Mouse (Mus musculus) Patski (cell line): ENCODE data around the gene Neurl4. TPM values are rescaled to one million over a fixed set of nuclear protein-coding genes. Genes with fewer than 3 reads are reported as not detected.
"Not testable (repeated sequence)": the region's sequence is repeated elsewhere in the genome, so short reads cannot be mapped to it uniquely, and the experiment has no call there.

Experiments
- ATAC-seq: fragments of 100-300 bp; one replicate; pipeline ENCODE4 v1.8.0; 2021
- CTCF ChIA-PET: fragments of 350-600 bp; sonication (Branson Sonifier 250); formaldehyde crosslinking; loops from one replicate; lab custom pipeline; 2022; ENCODE audit warnings: inconsistent platforms; lab: Charles Lee
- POLR2A ChIA-PET: fragments of 350-600 bp; sonication (Branson Sonifier 250); formaldehyde crosslinking; loops from one replicate; lab custom pipeline; 2022; ENCODE audit warnings: antibody characterized with exemption, inconsistent platforms; lab: Charles Lee
- DNase-seq: peaks from one replicate; pipeline ENCODE4 v3.0.0-alpha.2; 2011; ENCODE audit warnings: low read depth, low spot score
- H3K27me3 ChIP-seq: fragments of 371-371 bp; one replicate; pipeline ENCODE4 v1.5.1; 2021
- CTCF ChIP-seq: fragments of 100-300 bp; IDR thresholded peaks from one replicate; pipeline ENCODE4 v1.5.1; 2021
- in situ Hi-C: fragments of 300-500 bp; cut with MboI; formaldehyde crosslinking; loops from 3 replicates; pipeline ENCODE4 v1.11.1; 2018; ENCODE audit warnings: low pct_unique_long_range_greater_than_20kb, mixed read lengths
- polyA plus RNA-seq: library from polyadenylated mRNA; unstranded; gene quantifications from one replicate; pipeline ENCODE4 v1.2.3, GENCODE M21; 2021

Neurl4 gene
- 53.3 TPM for polyA plus RNA-seq

GRCm38 (mm10) chr11:69900471-69901405 lies at the start of gene Neurl4, which contains the start of gene 2810408A11Rik:
Gene Neurl4 (plus strand): TSS chr11:69901072.
Gene 2810408A11Rik (minus strand): TSS chr11:69900987.
- H3K27me3 ChIP-seq = no peaks in the 10 kb centered on the region
- TF ChIP-seq CTCF = no peak
- ChIA-PET POLR2A (interaction anchor here (0.7 to 2.8 kb wide), 8 partner anchors 10 to 219 kb away, joined by 3 to 16 read pairs (median 5); partner anchors contain the start of genes Kctd11, Phf23 and Senp3), CTCF (interaction anchor here (1.0 to 2.7 kb wide), 5 partner anchors 13 to 48 kb away, joined by 3 to 19 read pairs (median 3); partner anchors contain the start of gene Kctd11)
- DNase-seq (peak; percentile 84), ATAC-seq (peak; percentile 83)
- in situ Hi-C loops = no loop called here

- no peak for TF ChIP-seq CTCF
- ChIA-PET POLR2A (interaction anchor here (1.5 kb wide), 1 partner anchor 15 kb away, joined by 3 read pairs; the partner anchor contains the start of gene Tmem256), CTCF (interaction anchor here (1.4 kb wide), 1 partner anchor 48 kb away, joined by 3 read pairs; the partner anchor contains the start of gene Tmem102)
- ATAC-seq (no peak), DNase-seq (no peak)
- peaks cover 5% of the 10 kb centered on the region for H3K27me3 ChIP-seq
- in situ Hi-C loops = no loop called here
Measured at GRCm38 (mm10) chr11:69853994-69854393, 46.9 kb upstream of the Neurl4 start.

- TF ChIP-seq CTCF = no peak
- CTCF ChIA-PET = interaction anchor here (1.4 kb wide), 1 partner anchor 49 kb away, joined by 3 read pairs; the partner anchor contains the start of gene Tmem102
- POLR2A ChIA-PET = interaction anchor here (1.5 kb wide), 1 partner anchor 16 kb away, joined by 3 read pairs; the partner anchor contains the start of gene Tmem256
- peaks cover 6% of the 10 kb centered on the region for H3K27me3 ChIP-seq
- in situ Hi-C loops = no loop called here
- ATAC-seq (no peak), DNase-seq (no peak)
Measured at GRCm38 (mm10) chr11:69854680-69855079, 46.2 kb upstream of the Neurl4 start.

- in situ Hi-C loops = no loop called here
- ChIA-PET POLR2A (interaction anchor here (0.5 to 1.5 kb wide), 2 partner anchors 17 to 798 kb away, joined by 3 read pairs; partner anchors contain the start of gene Tmem256), CTCF (interaction anchor here (1.4 kb wide), 1 partner anchor 50 kb away, joined by 3 read pairs; the partner anchor contains the start of gene Tmem102)
- ATAC-seq (no peak), DNase-seq (no peak)
- no peak for TF ChIP-seq CTCF
- peaks cover 13% of the 10 kb centered on the region for H3K27me3 ChIP-seq
Measured at GRCm38 (mm10) chr11:69855347-69855746, 45.5 kb upstream of the Neurl4 start.

- ChIA-PET POLR2A (no interaction called here), CTCF (no interaction called here)
- no peak for DNase-seq
- peaks cover 18% of the 10 kb centered on the region for H3K27me3 ChIP-seq
- no peak for ATAC-seq
- TF ChIP-seq CTCF = no peak
- in situ Hi-C loops = no loop called here
Measured at GRCm38 (mm10) chr11:69858113-69858998, 42.5 kb upstream of the Neurl4 start, which contains the start of gene Tnk1. Gene Tnk1 (minus strand): TSS chr11:69858730.

- DNase-seq = not testable (repeated sequence)
Measured at GRCm38 (mm10) chr11:69863729-69864128, 37.1 kb upstream of the Neurl4 start.

GRCm38 (mm10) chr11:69864138-69864860 lies 36.6 kb upstream of the Neurl4 start:
- TF ChIP-seq CTCF = no peak
- DNase-seq = no peak

More at GRCm38 (mm10) chr11:69863729-69864128, 37.1 kb upstream of the Neurl4 start:
- ATAC-seq, POLR2A ChIA-PET, in situ Hi-C loops, CTCF ChIA-PET: not testable (repeated sequence)
- peaks cover 21% of the 10 kb centered on the region for H3K27me3 ChIP-seq

GRCm38 (mm10) chr11:69865561-69865960 lies 35.3 kb upstream of the Neurl4 start:
- TF ChIP-seq CTCF = no peak
- in situ Hi-C loops = no loop called here
- CTCF ChIA-PET = interaction anchor here (1.4 kb wide), 1 partner anchor 59 kb away, joined by 3 read pairs; no protein-coding TSS in a partner anchor
- peaks cover 19% of the 10 kb centered on the region for H3K27me3 ChIP-seq
- DNase-seq (no peak), ATAC-seq (no peak)
- POLR2A ChIA-PET = no interaction called here

More at GRCm38 (mm10) chr11:69864138-69864860, 36.6 kb upstream of the Neurl4 start:
- POLR2A ChIA-PET = no interaction called here
- H3K27me3 ChIP-seq = peaks cover 24% of the 10 kb centered on the region
- ATAC-seq = no peak
- in situ Hi-C loops = no loop called here
- CTCF ChIA-PET = interaction anchor here (1.4 kb wide), 1 partner anchor 58 kb away, joined by 3 read pairs; no protein-coding TSS in a partner anchor

GRCm38 (mm10) chr11:69867335-69867734 lies 33.5 kb upstream of the Neurl4 start:
- in situ Hi-C loops = no loop called here
- ChIA-PET CTCF (interaction anchor here (1.3 kb wide), 1 partner anchor 9 kb away, joined by 3 read pairs; no protein-coding TSS in a partner anchor), POLR2A (no interaction called here)
- DNase-seq = no peak
- peaks cover 16% of the 10 kb centered on the region for H3K27me3 ChIP-seq
- ATAC-seq = no peak
- no peak for TF ChIP-seq CTCF
